Mouse (Mus musculus) lung, embryonic 16.5 days (tissue): ENCODE measurements around the gene Arhgef11. TPM values are rescaled to one million over a fixed set of nuclear protein-coding genes. Genes with fewer than 3 reads are reported as not detected.

Experiments
- ATAC-seq: fragments of 200-750 bp; cut with Nextera tagmentation; 2 replicates; pipeline ENCODE4 v1.8.0; 2017; ENCODE audit warnings: low read depth, mild to moderate bottlenecking, moderate library complexity
- H3K27ac ChIP-seq: fragments of 300-500 bp; sonication (generic); 2 replicates; pipeline ENCODE4 v1.5.1; 2014; ENCODE audit warnings: mild to moderate bottlenecking, control low read depth, low read length
- H3K27me3 ChIP-seq: fragments of 300-500 bp; sonication (generic); 2 replicates; pipeline ENCODE4 v1.6.1; 2014; ENCODE audit warnings: low read depth, low read length, mixed read lengths; ENCODE audit not compliant: control insufficient read depth, insufficient read depth
- H3K36me3 ChIP-seq: fragments of 300-500 bp; sonication (generic); 2 replicates; pipeline ENCODE4 v1.6.1; 2014; ENCODE audit warnings: low read length; ENCODE audit not compliant: control insufficient read depth, insufficient read depth
- H3K4me1 ChIP-seq: fragments of 300-500 bp; sonication (generic); replicated peaks from 2 replicates; pipeline ENCODE4 v1.6.1; 2014; ENCODE audit warnings: low read length, mixed read lengths; ENCODE audit not compliant: control insufficient read depth, insufficient read depth
- H3K4me2 ChIP-seq: fragments of 300-500 bp; sonication (generic); 2 replicates; pipeline ENCODE4 v1.6.1; 2014; ENCODE audit warnings: low read depth, low read length, control low read depth
- H3K4me3 ChIP-seq: fragments of 300-500 bp; sonication (generic); 2 replicates; pipeline ENCODE4 v1.5.1; 2014; ENCODE audit warnings: mild to moderate bottlenecking, low read length, control low read depth
- H3K9ac ChIP-seq: fragments of 300-500 bp; sonication (generic); 2 replicates; pipeline ENCODE4 v1.6.1; 2014; ENCODE audit warnings: low read length, control low read depth
- H3K9me3 ChIP-seq: fragments of 300-500 bp; sonication (generic); 2 replicates; pipeline ENCODE4 v1.6.1; 2016; ENCODE audit warnings: low read length; ENCODE audit not compliant: control insufficient read depth
- WGBS: fragments of 180-500 bp; shearing (Covaris S2); extraction: QIAGEN DNeasy Blood & Tissue Kit; methylation state at CpG from one replicate; pipeline ENCODE4 v1.1.7; 2014; 5-methylcytosine and 5-hydroxymethylcytosine counted together
- polyA plus RNA-seq: library from polyadenylated mRNA; unstranded; fragments of >200 nt; fragmentation: Nextera tagmentation; extraction: Ambion mirVana; gene quantifications from 2 replicates; pipeline ENCODE4 v1.2.1, GENCODE M21; 2015

Arhgef11 gene
- polyA plus RNA-seq, 1 experiment from 2014 or later, result 15.4 TPM

DNA sequence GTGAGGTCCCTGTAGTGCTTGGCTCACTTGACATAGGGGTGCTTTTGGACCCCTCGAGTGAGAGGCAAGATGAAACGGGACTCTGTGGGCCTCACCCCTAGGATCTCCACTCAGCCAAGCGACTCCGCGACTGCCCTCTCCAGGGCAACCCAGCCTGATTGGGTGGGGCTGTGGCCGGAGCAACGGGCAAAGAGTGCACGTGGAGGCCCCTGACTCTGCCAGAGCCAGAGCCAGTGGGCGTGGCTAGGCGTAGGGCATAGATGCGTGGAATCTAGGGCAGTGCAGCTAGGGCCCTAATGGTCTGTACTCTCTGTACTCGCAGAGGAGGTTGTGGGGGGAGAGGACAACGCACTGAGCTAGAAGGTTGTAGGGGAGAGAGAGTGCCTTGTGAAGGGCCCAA, 131.1 kb downstream of the Arhgef11 start, which contains the start of gene Lrrc71:
Gene Lrrc71, minus strand, starts transcription at position 195 of the 400 bp plus-strand sequence.
- H3K4me1 ChIP-seq, result peaks cover 18% of the 10 kb centered on the region
- no peaks in the 10 kb centered on the region for H3K9me3 ChIP-seq
- H3K27ac ChIP-seq, result no peak within 1 kb of the TSS
- 30% methylated on average over 13 of the region's 13 CpGs for WGBS
- H3K27me3 ChIP-seq, result no peaks in the 10 kb centered on the region
- no peak within 1 kb of the TSS for H3K4me2 ChIP-seq
- ATAC-seq, result peak; percentile 31
- no peak within 1 kb of the TSS for H3K4me3 ChIP-seq
- H3K36me3 ChIP-seq, result peaks cover 8% of the 10 kb centered on the region
- H3K9ac ChIP-seq, result no peak within 1 kb of the TSS

DNA sequence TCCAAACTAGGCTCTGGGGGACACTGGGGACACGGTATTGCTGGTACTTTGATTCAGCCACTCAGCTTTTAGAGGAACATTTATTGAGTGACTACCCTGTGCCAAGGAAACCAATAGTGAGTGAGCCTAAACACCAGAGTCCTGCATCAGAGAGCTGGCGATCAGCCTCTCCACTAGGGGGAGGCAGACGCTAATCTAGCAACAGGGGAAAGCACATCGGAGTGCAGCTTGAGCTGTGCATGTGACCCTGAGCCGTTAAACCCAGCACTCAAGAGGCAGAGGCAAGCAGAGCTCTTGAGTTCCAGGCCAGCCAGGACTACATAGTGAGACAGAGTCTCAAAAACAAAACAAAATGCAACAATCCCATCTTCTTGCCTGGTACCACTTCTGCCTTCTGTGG, 131.7 kb downstream of the Arhgef11 start:
- Histone ChIP-seq H3K9me3 (no peaks in the 10 kb centered on the region), H3K4me2 (no peak overlapping the region), H3K4me3 (no peak overlapping the region), H3K27me3 (no peaks in the 10 kb centered on the region), H3K36me3 (peaks cover 8% of the 10 kb centered on the region), H3K4me1 (peaks cover 18% of the 10 kb centered on the region), H3K27ac (no peak overlapping the region), H3K9ac (no peak overlapping the region)
- ATAC-seq, result peak; percentile 29; the same call in 1 of the 2 replicates
- 11% methylated on average over 5 of the region's 5 CpGs for WGBS

DNA sequence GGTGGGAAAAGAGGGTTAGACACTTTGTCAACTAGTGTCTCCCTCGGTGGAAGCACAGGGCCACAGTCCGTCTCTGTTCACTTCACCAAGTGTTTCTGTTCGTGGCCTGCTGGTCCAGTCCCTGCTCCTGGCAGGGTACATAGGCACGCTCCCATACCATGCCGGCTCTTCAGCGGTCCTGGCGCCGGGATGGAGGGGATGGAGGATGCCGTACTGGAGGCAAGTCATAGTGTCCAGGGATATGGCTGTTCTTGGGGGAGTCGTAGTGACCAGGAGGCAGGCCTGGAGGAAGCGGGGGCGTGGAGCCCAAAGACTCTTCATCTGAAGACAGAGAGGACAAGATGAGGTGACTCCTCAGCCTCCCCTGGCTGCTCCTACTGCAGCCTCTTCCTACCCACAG, 132.6 kb downstream of the Arhgef11 start:
- Histone ChIP-seq H3K4me2 (no peak overlapping the region), H3K9ac (no peak overlapping the region), H3K4me1 (peaks cover 16% of the 10 kb centered on the region), H3K36me3 (peaks cover 8% of the 10 kb centered on the region), H3K27ac (no peak overlapping the region), H3K4me3 (no peak overlapping the region), H3K27me3 (no peaks in the 10 kb centered on the region), H3K9me3 (no peaks in the 10 kb centered on the region)
- no peak for ATAC-seq
- 88% methylated on average over 12 of the region's 12 CpGs for WGBS

DNA sequence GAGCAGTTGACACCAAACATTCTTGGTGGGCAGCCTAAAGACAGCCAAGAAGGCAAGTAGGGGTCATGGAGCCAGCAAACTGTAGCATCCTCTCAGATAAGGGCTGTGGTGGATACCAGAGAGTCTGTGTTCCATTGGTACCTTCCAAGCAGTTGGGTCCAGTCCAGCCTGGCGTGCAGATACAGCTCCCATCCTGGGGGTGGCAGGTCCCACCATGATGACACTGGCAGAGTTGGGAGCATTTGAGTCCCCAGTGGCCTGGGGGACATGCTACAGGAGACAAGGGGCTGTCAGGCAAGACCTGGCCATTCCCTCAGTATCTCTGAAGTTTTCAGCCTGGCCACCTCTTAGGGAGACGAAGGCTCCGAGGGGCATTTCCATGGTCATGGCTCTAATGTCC, 135.2 kb downstream of the Arhgef11 start:
- WGBS, result 89% methylated on average over 3 of the region's 3 CpGs
- peaks cover 8% of the 10 kb centered on the region for H3K4me1 ChIP-seq
- no peak overlapping the region for H3K4me3 ChIP-seq
- no peak for ATAC-seq
- no peak overlapping the region for H3K4me2 ChIP-seq
- H3K36me3 ChIP-seq, result peaks cover 8% of the 10 kb centered on the region
- H3K9me3 ChIP-seq, result no peaks in the 10 kb centered on the region
- no peaks in the 10 kb centered on the region for H3K27me3 ChIP-seq
- H3K27ac ChIP-seq, result no peak overlapping the region
- H3K9ac ChIP-seq, result no peak overlapping the region

DNA sequence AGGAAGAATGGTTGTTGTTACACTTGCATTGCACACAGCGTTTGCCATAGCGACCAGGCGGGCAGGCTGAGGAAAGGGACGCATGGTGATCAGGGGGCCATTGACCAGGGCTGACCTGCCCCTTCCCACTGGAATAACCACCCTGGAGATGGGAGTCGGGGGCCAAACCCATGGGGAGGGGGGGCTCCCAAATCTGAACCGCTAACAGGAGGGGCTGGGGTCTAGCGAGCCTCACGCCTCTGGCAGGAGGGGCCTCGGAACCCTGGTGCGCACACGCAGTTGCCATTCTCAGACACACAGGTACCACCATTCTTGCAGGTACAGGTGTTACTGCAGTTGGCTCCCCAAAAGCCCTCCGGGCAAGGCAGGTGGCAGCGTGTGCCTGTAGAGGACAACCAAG, 136.5 kb downstream of the Arhgef11 start:
- H3K36me3 ChIP-seq, result peaks cover 8% of the 10 kb centered on the region

DNA sequence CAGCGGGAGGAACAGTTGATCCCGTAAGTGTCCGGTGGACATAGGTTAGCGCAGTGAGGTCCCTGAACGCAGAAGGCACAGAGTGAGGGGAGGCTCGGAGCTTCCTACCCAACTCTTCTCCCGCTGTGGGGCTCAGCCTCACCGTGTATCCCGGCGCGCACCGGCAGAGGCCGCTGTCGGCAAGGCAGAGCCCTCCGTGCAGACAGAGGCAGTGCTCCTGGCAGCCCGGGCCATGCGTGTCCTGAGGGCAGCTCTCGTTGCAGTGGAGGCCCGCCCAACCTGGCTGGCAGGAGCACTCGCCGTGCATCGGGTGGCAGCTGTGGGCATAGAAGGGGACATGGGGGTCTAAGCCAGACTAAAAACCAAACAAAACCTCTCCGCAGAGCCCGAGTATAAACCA, 138.6 kb downstream of the Arhgef11 start:
- no peak overlapping the region for H3K27ac ChIP-seq
- WGBS, result 7% methylated on average over 24 of the region's 24 CpGs
- H3K4me3 ChIP-seq, result no peak overlapping the region
- peaks cover 4% of the 10 kb centered on the region; the same call in 1 of the 2 replicates for H3K36me3 ChIP-seq
- H3K9ac ChIP-seq, result 0 out of 2 replicates have a peak overlapping the region, but pooled peaks have one; percentile 8
- no peaks in the 10 kb centered on the region for H3K9me3 ChIP-seq
- peak overlapping the region; percentile 33; the same call in 1 of the 2 replicates for H3K4me2 ChIP-seq
- H3K27me3 ChIP-seq, result no peaks in the 10 kb centered on the region
- peak; percentile 89 for ATAC-seq
- peaks cover 6% of the 10 kb centered on the region; the same call in 1 of the 2 replicates for H3K4me1 ChIP-seq

More for the DNA sequence above, 136.5 kb downstream of the Arhgef11 start:
- WGBS, result 85% methylated on average over 13 of the region's 13 CpGs
- Histone ChIP-seq H3K4me3 (no peak overlapping the region), H3K9me3 (no peaks in the 10 kb centered on the region), H3K9ac (no peak overlapping the region), H3K4me1 (peaks cover 6% of the 10 kb centered on the region; the same call in 1 of the 2 replicates), H3K4me2 (no peak overlapping the region), H3K27me3 (no peaks in the 10 kb centered on the region), H3K27ac (no peak overlapping the region)
- ATAC-seq, result no peak

DNA sequence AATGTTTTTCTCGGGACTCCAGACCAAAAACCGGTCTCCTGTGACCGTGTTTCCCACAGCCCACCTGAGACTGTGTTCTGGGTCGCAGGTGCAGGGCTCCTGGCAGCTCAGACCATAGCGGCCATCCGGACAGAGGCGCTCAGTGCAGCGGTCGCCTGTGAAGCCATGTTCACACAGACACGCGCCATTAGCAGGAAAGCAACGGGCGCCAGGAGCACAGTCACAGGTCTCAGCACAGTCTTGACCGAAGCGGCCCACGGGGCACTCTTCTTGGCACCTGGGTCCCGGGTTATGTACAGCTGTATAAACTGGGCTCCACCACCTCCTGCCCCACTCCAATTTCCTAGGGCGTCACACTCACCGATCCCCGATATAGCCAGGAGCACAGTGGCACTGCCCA, 139.1 kb downstream of the Arhgef11 start:
- Histone ChIP-seq H3K36me3 (no peaks in the 10 kb centered on the region; the same call in 1 of the 2 replicates), H3K27ac (no peak overlapping the region), H3K4me1 (peaks cover 8% of the 10 kb centered on the region), H3K4me2 (no peak overlapping the region; the same call in 1 of the 2 replicates), H3K9ac (no peak overlapping the region), H3K9me3 (no peaks in the 10 kb centered on the region), H3K4me3 (no peak overlapping the region), H3K27me3 (no peaks in the 10 kb centered on the region)
- ATAC-seq, result 0 out of 2 replicates have a peak, but pooled peaks have one; percentile 21
- 49% methylated on average over 20 of the region's 20 CpGs for WGBS

DNA sequence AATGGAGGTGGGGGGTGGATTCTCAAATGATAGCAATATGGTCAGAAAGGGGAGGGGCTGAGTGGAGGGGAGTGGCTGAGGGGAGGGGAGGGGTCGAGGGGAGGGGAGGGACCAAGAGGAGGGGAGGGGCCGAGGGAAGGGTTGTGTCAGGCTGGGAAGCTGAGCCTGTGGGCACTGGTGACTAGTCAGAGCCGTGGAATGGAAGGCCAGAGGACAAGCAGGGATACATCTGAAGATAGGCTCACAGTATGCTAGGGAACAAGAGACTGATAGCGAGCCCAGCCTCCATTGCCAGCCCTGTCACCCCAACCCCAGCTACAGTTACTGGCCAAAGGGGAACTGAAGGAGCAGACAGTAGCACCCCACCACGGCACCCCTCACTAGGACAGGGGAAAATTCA, 141.3 kb downstream of the Arhgef11 start:
- no peak overlapping the region for H3K9ac ChIP-seq
- no peaks in the 10 kb centered on the region for H3K36me3 ChIP-seq
- ATAC-seq, result no peak
- H3K4me1 ChIP-seq, result peaks cover 24% of the 10 kb centered on the region
- H3K27ac ChIP-seq, result no peak overlapping the region
- H3K9me3 ChIP-seq, result no peaks in the 10 kb centered on the region
- H3K4me3 ChIP-seq, result no peak overlapping the region
- no peaks in the 10 kb centered on the region for H3K27me3 ChIP-seq
- WGBS, result 37% methylated on average over 4 of the region's 5 CpGs
- no peak overlapping the region for H3K4me2 ChIP-seq

DNA sequence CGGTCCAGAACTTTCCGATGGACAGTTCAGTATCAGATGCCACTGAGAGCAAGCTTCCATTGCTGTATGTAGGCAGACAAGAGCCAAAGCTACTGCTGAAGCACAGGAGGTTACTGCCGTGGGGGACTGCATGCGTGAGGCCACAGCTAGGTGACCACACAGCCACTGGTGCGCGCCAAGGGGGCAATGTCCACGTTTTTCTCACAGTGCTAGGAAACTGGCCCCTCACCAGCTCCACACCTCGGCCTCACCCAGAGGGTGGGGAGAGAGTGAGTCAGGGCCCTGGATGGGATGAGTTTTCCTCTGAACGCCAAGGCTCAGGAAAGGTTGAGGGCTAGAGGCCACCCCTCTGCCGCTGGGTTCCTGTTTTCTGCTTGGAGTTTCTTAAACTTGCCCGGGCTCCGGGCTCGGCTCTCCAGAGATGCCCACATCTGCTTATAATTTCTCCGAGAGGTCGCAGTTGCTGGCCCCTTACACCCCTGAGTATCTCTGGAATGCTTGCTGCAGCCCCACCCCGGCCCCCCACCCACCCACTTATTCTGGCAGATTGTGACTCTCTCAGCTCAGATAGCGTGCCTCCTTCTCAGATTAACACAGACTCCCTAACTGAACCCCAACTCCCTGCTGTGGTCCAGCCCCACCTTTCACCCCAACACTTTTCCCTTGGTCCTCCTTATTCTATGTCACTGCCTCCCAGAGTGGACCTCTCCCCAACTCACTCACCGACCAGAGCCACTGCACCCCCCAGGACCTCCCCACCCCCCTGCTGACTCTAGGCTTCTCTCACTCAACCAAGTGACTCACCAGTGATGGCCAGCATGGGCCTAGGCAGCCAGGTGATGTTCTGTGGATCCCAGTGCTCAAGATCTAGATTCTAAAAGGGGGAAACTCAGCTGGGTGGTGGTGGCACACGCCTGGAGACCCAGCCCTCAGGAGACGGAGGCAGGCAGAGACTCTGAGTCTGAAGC, 144.3 kb downstream of the Arhgef11 start:
- H3K27ac ChIP-seq, result no peak overlapping the region
- no peak overlapping the region for H3K4me2 ChIP-seq
- H3K27me3 ChIP-seq, result no peaks in the 10 kb centered on the region
- H3K9ac ChIP-seq, result no peak overlapping the region; the same call in 1 of the 2 replicates
- no peaks in the 10 kb centered on the region for H3K36me3 ChIP-seq
- no peak for ATAC-seq
- no peak overlapping the region for H3K4me3 ChIP-seq
- H3K4me1 ChIP-seq, result peaks cover 45% of the 10 kb centered on the region
- H3K9me3 ChIP-seq, result no peaks in the 10 kb centered on the region
- WGBS, result 59% methylated on average over 20 of the region's 20 CpGs
